In the genomic region with DNA sequence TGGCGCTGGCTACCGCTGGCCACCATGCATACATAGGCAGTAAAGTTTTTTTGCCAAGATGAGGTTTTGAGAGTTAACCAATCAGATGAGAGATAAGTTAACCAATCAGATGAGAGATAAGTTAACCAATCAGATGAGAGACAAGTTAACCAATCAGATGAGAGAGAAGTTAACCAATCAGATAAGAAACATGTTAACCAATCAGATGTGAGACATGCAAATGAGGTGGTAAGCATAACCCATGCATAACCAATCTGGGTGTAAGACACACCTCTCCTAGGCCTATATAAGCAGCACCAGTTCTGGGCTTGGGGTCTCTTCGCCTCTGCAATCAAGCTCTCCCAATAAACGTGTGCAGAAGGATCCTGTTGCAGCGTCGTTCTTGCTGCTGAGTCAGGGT, we compare ENCODE assay signal across 3 mouse cellular contexts.
DNase-seq lines count a peak whose midpoint lies in the region.

No protein-coding gene starts in this region.

- peak; percentile 58 for DNase-seq in ES-CJ7 (ENCODE audit: low read depth, low spot score)
- DNase-seq in R1 (ENCODE audit: low read depth, low spot score), result peak; percentile 70
- DNase-seq in ZHBTc4 (ENCODE audit: low read depth, low spot score), result peak; percentile 53
